Mouse (Mus musculus) liver, postnatal 0 days (tissue): ENCODE data around the gene Otub1.

Experiments used
- CTCF ChIP-seq: sonication (generic); IDR thresholded peaks from 2 replicates; pipeline ENCODE4 v1.5.1; 2016; ENCODE audit warnings: antibody characterized with exemption, low read depth
- EP300 ChIP-seq: IDR thresholded peaks from 2 replicates; pipeline ENCODE4 v1.6.1; 2016; ENCODE audit warnings: antibody characterized with exemption, low read depth, mild to moderate bottlenecking

- no peak for TF ChIP-seq CTCF
- no peak for TF ChIP-seq EP300
These were observed 17.1 kb downstream of the Otub1 start for GRCm38 (mm10) chr19:7189026-7189425.
